Mouse (Mus musculus) urinary bladder, postnatal 4 days (tissue): ENCODE measurements around the gene Ap3d1.

ENCODE experiments used
- DNase-seq, 2 experiments: peaks; one replicate each; pipeline ENCODE4 v3.0.0; 2021 to 2022; ENCODE audit warnings: low spot score in 2 of 2

Ap3d1 gene

DNA sequence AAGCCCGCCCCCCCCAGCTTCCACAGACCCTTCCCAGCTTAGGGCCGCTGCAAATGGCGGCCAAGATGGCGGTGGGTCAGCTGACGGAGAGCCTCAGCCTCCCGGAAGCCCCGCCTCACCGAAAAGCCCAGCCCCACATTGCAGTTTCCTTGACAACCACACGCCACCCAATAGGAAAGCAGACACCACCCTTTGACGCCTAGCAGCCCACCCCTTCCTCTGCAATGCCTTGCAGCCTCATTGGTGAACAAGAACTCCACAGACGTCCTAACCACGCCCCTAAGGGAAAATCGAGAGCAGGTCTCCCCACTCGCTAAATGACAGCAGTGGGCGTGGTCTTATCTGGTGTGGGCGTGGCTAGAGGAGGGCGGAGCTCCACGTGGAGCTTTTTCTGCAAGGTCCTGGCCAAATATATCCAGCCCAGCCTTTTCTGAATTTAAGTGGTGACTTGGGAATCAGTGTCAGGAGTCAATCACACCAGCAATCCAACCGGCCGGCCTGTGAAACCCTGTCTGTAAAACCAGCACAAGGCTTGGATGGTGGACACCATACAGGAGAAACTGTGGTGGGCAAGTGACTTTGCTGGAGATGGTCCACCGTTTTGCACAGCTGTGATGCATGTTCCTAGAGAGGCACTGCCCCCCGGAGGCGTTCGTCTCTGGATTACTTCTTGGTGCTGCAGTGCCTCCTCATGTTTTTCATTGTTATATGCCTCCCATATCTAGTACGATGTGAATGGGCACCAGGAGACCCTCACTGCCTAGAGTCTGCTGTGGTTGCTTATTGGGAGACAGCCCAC lies at the start of gene Ap3d1:
Gene Ap3d1 (minus strand): TSS at position 85 of the 799 bp plus-strand sequence.
- peak; percentile 97 to 98 for DNase-seq

DNA sequence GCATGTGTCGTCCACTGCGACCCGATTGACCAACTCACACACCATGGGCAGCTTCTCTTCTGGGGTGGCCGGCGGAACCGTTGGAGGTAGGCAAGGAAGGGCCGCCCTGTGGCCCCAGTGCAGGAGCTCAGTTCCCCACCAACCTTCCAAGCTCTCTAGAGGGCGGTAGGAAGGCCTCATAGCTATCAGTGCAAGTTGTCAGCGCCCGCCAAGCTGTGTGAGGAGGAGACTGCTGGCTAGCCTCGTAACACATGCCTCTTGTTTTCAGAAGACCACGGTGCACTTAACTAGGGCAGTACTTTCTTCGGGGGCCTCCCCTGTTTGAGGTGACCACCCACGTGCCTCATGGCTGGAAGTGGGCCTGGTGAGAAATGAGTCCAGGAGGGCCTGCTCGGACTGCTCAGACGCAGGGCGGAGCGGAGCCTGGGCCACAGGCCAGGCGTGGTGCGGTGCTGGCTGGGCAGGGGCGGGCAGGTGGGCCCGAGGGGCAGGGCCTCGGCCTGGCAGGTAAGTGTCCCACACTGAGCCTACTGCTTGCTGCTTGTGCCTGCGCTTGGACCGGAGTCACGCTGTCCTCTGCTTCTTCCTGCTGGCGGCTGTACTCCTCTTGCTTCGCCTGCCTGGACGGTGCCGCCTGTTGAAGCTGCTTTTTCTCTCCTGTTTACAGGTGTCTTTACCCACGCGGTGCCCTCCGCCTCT lies 49.6 kb upstream of the Ap3d1 start:
- no peak for DNase-seq

DNA sequence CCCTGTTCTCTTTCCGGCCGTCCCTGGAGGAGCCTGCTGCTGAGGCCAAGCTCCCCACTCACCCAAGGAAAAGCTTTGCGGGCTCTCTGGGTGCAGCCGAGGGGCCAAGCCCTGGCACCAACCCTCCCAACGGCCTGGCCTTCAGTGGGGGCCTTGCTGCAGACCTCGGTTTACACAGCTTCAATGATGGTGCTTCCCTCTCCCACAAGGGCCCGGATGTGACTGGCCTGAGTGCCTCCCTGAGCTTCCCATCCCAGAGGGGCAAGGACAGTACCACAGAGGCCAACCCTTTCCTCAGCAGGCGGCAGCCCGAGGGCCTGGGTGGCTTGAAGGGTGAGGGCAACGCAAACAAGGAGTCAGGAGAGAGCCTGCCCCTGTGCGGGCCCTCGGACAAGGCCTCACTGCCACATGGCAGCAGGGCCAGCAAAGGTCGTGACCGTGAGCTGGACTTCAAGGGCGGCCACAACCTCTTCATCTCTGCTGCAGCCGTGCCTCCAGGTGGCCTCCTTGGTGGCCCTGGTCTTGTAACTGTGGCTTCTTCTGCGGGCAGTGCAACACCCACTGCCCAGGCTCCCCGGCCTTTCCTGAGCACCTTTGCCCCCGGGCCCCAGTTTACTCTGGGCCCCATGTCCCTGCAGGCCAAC lies 48.8 kb upstream of the Ap3d1 start:
- DNase-seq, result no peak

DNA sequence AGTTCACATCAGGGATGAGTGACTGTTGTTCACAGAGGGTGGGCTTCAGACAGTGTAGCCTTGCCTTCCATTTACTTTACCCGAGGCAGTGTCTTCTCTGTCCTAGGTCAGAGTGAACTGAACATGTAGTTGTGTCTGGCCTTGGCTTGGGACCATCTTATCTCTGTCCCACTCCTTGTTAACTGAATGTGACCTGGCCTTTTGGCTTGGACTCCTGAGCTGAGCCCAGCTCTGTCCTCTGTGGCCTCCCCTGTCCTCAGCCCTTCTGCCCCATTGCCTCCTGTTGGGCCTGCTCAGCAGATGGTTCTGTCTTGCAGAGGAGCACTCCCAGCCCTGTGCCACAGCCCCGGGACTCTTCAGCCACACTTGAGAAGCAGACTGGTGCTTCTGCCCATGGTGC lies 45.5 kb upstream of the Ap3d1 start:
- no peak for DNase-seq

DNA sequence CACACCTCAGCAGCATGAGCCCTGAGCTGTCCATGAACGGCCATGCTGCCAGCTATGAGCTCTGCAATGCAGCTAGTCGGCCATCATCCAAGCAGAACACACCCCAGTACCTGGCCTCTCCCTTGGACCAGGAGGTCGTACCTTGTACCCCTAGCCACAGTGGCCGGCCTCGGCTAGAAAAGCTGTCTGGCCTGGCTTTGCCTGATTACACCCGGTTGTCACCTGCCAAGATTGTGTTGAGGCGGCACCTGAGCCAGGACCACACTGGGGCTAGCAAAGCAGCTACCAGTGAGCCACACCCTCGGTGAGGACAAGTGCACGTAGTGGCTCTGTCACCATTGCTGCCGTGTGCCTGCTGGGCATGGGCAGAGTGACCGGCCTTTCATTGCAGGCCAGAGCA lies 43.9 kb upstream of the Ap3d1 start:
- DNase-seq, result no peak

DNA sequence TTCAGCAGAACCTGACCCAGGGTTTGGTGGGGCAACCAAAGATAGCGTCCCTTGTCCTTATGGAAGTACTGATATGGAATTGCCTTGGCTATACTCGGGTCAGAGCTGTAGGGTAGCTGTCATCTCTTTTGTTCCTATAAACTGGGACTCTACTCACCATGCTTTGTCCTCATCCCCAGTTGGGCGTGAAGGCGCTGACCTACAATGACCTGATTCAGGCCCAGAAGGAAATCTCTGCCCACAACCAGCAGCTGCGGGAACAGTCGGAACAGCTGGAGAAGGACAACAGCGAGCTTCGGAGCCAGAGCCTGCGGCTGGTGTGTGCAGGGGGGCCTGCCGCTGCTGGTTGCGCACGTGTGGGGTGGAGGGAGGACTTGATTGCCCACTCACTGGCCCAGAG lies 42.8 kb upstream of the Ap3d1 start:
- DNase-seq, result no peak

DNA sequence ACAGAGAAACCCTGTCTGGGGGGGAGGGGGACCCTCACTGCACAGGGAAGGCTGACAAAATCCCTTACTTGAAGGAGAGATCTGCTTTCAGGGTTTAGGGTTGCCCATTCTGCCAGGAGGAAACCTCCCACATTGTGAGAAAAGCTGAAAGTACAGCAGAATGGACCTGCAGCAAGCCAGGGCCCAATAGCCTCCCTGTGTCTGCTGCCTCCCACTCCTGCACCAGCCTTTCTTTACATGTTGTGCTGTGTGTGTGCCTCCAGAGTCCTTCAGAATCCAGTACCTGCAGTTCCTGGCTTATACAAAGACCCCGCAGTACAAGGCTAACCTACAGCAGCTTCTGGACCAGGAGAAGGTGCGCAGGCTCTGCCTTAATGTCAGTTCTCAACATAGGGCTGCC lies 42.2 kb upstream of the Ap3d1 start:
- no peak for DNase-seq

DNA sequence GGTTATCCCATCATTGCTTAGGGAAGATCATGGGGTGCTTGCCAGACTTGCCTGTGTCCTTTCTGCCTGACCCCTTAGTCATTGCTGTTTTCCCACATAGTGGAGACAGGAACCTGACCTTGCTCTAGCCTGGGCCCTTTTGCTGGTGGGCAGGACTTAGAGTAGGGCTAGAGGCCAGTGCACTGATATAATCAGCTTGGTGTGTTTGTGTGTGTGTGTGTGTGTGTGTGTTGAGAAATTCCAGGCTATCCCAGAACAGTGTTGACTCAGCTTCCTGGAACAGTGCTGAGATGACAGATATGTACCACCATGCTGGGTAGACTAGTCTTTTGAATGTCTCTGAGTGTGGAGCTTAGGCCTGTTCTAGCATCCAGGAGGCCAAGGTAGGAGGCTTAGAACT lies 37.5 kb upstream of the Ap3d1 start:
- DNase-seq, result no peak

DNA sequence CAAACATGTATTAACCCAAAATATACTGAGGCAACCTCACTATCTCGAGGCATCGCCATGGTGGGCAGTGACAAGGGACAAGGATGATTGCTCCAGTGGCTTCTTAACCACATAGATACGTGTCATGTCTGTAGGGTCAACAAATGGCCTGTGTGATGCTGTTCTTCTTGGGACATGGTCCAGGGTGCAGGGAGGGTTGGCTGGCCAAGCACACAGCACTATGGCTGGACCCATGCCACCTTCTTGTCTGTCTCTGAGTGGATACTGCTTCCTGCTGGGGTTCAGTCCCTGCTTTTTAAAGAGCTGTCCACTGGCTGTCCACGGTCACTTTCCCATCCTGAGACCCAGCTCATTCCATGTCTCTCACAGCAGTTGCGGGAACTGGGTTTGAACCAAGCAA lies 35.1 kb upstream of the Ap3d1 start:
- DNase-seq, result no peak

DNA sequence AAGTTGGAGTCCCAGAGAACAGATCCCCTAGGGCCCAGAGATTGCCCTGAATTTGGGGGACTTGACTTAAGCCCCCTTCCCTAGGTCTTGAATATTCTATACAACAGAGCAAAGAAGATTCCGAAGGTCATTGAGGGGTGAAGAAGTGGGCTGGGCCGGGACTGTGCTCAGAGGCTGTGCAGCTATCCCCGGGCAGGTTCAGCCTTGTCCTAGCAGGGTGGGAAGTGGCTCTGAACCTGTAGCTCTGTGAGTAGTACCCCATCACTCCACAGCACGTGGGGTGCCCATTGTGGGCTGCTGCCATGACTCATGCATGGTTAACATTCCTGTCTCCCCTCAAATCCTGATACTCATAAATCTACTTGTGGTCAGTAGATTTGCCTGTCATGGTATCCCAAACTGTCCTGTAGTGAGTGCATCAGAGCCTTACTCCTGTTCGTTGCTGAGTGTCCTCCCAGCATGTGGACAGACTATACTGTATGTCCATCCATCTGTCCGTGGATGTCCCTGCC lies 34.4 kb upstream of the Ap3d1 start:
- no peak for DNase-seq

DNA sequence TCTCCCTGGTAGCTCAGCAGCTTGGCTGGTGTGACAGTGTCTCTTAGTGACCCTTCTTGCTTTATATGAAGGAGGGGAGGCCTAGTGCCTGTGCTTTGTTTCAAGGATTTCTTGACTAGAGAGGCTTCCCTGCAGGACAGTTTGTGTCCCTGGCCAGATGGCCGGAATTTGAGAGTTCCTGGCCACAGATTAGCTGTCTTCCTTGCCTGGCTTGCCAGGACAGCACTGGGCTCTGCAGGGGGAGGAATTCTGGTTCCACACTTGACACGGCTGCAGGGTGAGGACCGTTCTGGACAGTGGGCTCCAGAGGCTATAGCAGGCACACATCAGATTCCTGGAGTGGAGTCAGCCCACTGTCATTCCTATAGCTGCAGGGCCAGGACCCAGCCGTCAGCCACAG lies 33.7 kb upstream of the Ap3d1 start:
- DNase-seq, result no peak

DNA sequence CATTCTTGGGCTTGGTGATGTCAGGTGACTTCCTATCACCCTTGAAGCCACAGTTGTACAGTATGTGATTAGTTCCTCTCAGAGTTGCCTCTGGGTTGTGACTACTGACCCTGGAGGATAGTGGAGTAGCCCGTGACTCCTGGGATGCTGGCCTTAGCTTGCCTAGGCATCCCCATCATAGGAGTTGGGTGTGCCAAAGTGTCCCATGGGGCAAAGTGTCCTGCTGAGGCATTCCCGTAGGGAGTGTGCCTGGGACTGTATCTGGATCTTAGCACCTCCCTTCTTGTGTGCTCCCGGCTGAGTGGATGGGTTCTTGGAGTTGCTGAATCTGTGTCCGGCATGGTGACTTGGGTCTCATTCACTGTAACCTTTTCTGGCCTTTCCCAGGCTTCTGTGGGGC lies 32.9 kb upstream of the Ap3d1 start:
- DNase-seq, result no peak

DNA sequence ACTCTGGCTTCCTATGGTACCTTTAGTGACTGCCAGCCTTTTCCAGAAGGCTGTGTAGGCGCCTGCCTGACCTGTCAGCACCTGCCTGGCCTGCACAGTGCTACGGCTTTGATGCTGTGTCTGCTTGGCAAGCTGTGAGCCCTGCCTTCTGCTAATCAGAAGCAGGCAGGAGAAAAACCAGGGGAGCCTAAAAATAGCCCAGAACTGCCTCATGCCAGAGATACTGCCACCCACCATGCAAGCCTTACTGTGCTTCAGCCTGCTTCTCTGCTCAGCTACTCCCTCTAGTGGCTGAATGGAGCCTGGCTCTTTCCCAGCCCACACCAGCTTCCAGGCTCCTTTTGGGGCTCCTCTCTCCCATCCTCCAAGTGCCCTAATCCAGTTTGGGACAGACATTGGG lies 32.5 kb upstream of the Ap3d1 start:
- DNase-seq, result peak; percentile 67 to 79

DNA sequence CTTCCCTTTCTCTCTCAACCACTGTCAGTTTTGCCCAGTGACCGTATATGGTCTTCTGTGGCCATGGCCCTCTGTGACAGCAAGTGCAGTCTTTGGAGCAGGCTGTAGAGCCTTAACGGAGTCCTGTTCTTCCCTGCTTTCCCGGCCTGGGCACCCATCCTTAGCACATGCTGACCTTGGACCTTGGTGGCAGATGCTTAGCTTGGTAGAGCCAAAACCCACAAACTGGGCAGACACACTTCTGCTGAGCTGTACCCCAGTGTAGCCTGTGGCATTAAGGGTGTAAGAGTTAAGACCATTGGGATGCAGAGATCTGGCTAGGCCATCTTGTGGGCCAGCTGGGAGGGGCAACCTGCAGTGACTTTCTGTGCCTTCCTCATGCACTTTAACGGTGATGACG lies 31.8 kb upstream of the Ap3d1 start:
- no peak for DNase-seq

DNA sequence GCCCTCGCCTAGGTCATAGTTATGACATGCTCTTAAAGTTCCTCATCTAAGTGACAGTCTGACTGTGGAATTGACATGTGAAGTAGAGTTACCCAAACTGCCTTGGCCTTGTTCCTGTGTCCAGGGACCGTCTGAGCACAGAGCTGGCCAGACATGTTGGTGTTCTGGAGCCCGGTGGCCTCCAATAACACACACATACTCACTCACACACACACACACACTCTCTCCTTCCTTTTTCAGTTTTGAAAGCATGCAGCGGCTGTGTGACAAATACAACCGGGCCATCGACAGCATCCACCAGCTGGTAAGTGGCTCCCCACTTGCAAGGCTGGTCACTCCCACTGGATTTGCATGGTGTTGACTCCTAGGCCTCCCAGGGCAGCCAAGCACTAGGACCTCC lies 26.3 kb upstream of the Ap3d1 start:
- DNase-seq, result no peak

DNA sequence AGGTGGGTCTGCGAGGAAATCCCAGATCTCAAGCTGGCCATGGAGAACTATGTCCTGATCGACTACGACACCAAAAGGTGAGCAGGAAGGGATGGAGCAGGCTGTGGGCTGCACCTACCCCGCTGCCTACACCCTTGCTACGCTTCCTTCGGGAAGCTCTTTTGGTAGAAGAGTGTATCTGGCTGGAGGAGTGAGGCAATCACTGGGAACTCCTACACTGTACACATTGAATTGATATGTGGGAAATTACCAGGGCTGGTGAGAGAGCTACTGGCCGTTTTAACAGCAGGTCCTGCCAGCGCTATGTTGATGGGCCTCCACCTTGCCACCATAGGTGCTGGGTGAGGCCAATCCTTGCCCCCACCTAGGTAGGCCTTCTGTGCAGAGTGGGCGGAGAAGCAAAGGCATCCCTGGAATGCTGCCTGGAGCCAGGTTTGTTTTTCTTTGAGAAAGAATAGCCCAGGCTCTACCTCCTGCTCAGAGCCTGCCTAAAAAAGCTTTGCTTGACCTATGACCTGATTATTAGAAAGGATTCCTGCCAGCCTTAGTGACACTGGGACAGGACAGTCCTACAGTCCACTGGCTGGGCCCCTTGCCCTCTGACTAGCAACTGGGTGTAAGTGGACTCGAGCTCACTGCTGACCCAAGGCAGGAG lies 24.2 kb upstream of the Ap3d1 start:
- DNase-seq, result no peak

DNA sequence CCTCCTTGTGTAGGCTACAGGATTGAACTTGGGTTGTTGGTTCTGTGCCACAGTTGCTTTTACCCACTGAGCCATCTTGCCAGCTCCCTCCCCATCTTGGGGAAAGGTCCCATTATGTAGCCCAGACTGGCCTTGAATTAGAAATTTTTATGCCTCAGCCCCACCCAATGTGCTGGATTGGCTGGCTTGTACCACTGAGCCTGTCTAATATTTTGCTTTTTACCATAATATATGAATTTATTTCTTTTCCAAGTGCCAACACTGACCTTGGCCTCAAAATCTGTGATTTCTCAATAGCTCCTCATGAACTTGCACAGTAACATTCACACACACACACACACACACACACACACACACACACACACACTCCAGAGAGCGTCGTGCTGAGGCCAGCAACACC lies 23.7 kb upstream of the Ap3d1 start:
- DNase-seq, result no peak

DNA sequence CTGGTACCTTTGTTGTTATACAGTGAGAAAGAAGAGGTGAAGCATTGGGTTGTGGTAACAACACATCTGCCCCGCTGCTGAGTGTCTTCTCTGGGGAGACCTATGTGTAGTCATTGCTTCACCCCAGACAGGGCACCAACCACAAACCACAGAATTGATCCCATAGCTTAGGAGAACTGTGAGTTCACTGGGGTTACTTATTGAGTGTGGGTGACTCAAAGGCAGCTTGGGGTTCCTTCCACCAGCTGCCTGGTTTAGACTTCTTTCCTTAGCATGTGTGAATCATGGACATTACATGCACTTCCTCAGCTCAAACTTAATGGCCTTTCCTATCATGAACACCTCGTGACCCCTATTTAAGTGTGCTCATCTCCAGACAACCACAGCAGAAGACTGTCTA lies 21.4 kb upstream of the Ap3d1 start:
- no peak for DNase-seq

DNA sequence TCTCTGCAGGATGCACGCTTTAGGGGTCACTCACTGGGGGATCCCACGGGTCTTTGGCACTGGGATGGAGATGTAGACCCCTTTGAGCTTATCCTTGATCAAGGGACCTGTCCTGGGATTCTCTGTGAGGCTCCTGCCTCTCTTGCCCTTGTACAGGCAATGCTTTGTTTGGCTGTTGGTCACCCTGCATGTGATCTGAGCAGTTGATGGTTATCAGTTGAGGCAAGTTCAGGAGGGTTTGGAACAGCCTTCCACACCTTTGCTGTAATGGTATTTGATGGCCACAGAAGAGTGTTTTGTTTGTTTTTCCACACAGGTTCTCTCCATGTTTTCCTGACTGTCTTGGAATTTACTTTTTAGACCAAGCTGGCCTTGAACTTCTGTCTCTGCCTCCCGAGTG lies 19.8 kb upstream of the Ap3d1 start:
- no peak for DNase-seq

DNA sequence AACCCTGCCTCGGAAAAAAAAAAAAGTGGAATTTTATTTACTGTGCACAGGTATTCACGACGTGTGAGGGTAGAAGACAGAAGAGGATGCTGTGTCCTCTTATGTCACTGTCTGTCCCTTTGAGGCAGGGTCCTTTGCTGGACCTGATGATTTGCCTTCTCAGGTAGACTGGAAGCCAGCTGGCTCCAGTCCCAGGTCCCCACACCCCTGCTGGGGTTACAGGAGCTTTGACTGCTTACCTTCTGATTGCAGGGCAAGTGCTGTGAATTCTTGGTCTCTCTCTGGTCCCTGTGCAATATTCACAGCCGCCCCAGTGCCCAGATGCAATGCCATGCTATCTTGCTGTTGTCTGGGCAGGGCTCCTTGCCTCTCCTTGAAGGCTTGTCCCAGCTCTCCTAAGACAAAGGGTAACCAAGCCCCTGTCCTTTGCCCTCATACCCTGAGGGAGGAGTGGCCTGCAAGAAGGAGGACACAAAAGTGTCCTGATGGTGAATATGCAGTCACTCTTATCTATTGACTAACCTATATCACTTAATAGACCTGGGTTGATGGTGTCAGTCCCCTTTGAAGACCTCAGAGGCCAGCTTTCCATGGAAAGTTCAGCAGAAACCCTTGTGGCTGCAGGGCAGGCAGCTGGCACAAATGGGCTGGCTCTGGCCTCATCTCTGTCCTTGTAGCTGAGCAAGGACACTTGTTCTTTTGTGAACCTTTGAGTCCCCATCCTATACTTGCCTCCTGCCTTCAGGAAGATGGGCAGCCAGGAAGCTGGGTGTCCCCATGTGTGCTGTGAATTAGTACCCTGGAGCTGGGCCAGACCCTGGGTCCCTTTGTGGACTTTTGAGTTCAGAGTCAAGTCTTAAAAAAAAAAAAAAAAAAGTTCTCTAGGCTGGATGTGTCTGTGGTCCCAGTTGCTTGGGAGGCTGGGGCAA lies 18.8 kb upstream of the Ap3d1 start:
- no peak for DNase-seq

DNA sequence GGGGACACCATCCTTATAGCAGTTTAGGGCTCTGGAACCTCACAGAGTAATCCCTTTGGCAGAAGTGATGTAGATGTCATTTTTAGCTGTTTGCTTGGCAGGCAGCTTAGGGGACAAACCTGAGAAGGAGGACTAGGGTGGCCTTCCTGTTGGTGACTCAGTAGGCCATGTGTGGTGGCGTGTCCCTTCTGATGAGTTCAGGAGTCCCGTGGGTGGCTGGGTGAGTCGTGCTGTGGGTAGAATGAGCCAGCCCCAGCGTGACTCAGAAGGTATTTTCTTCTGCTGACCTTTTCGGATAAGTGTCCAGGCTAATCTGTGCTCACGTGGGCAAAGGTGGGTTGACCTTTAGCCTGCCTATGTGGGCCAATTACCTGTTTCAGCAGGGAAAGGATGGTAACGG lies 16.6 kb upstream of the Ap3d1 start:
- DNase-seq, result no peak
